Mouse (Mus musculus): ENCODE data around the gene Plpp1.

DNA sequence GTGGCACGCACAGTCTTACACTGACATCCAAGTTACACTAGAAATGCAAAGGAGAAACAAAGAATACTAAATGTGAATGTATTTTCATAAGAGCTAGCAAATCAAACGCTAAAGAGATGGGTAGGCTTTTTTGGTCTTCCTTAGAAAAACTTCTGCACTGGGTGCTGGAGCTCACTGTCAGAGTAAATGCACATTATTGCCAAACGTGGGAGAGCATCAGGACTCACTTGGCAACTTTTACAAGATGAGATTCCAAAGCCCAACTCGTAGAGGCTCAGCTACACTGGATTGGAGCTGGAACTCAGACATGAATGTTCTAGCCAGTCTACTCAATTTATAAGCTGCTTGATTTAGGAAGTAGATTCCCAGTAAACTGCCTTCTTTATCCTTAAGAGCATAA, 109.8 kb downstream of the Plpp1 start:
- TF ChIP-seq CTCF (IDR thresholded peaks at IDR 0.05; ENCODE audit: low read depth, low read length) (no peak), GATA1 (IDR thresholded peaks at IDR 0.05; ENCODE audit: borderline replicate concordance, low read length) (no peak), TAL1 (conservative IDR thresholded peaks at IDR 0.05; ENCODE audit: low read depth, low read length) (no peak), GATA2 (IDR thresholded peaks at IDR 0.05; ENCODE audit: borderline replicate concordance, low read depth, low read length) (no peak), POLR2AphosphoS5 (IDR thresholded peaks at IDR 0.05; ENCODE audit: insufficient replicate concordance, low read depth, low read length) (no peak)
